Mouse (Mus musculus) pancreas, adult 10 weeks (tissue): ENCODE data around the gene Taf5. TPM values are rescaled to one million over a fixed set of nuclear protein-coding genes. Genes with fewer than 3 reads are reported as not detected.

Source experiments
- polyA plus RNA-seq: library from polyadenylated mRNA; stranded (reverse); fragments of 350-450 nt; fragmentation: Illumina TruSeq; extraction: RNeasy Lipid Tissue Mini Kit (QIAGEN cat#74804); gene quantifications from one replicate; pipeline ENCODE4 v1.2.3, GENCODE M21; 2015; ENCODE audit warnings: low read depth, low replicate concordance; ENCODE audit not compliant: insufficient read depth

The Taf5 gene
- 1.1 TPM for polyA plus RNA-seq

GRCm38 (mm10) chr19:47067096-47067882 lies at the start of gene Taf5:
TSS of gene Taf5 (plus strand) at chr19:47067746.

GRCm38 (mm10) chr19:47050271-47051032 lies 17.1 kb upstream of the Taf5 start, which contains the start of gene Pcgf6:
TSS of gene Pcgf6 (minus strand) at chr19:47050906.

GRCm38 (mm10) chr19:47090550-47091156 lies 23.1 kb downstream of the Taf5 start, which contains the start of the genes Usmg5 and Pdcd11:
TSS of gene Usmg5 (minus strand) at chr19:47090647.
TSS of gene Pdcd11 (plus strand) at chr19:47090768.

Other genes with a start within 250 kb of the Taf5 start
- gene Ina, start 53.0 kb upstream of the Taf5 start, polyA plus RNA-seq = 0.81 TPM
- 4.4 TPM for gene Nt5c2, start 52.6 kb upstream of the Taf5 start, polyA plus RNA-seq
- 3.1 TPM for gene Pcgf6, start 16.8 kb upstream of the Taf5 start, polyA plus RNA-seq
- gene Usmg5, start 22.9 kb downstream of the Taf5 start, polyA plus RNA-seq = 108 TPM
- gene Pdcd11, start 23.0 kb downstream of the Taf5 start, polyA plus RNA-seq = 4.7 TPM
- gene Calhm2, start 70.5 kb downstream of the Taf5 start, polyA plus RNA-seq = 2.0 TPM
- not detected for gene Calhm1, start 76.5 kb downstream of the Taf5 start, polyA plus RNA-seq
- not detected for gene Calhm3, start 90.0 kb downstream of the Taf5 start, polyA plus RNA-seq
- gene Neurl1a, start 111.1 kb downstream of the Taf5 start, polyA plus RNA-seq = 1.7 TPM